Comparison of ENCODE assay signal across 19 mouse cellular contexts in genomic region chr7:16101081-16101480, GRCm38 (mm10). TPM values are rescaled to one million over a fixed set of nuclear protein-coding genes. Genes with fewer than 3 reads are reported as not detected.
DNase-seq lines count a peak whose midpoint lies in the region; ATAC-seq and TF ChIP-seq lines count a peak whose summit lies in the region.
"Had no signal": no experiment of that assay in that cellular context is flagged by ENCODE, and none has a peak within 500 bp of the region (broad histone marks: within the 10 kb centered on the region; RNA-seq: fewer than 3 reads in every experiment).

No protein-coding gene starts in this region.

- ATAC-seq in heart, embryonic 13.5 days (ENCODE audit: extremely low read depth, insufficient number of reproducible peaks, low FRiP score, low TSS enrichment) = no peak
- no peak for ATAC-seq in limb, embryonic 13.5 days (ENCODE audit: low FRiP score, low read depth)
- ATAC-seq in liver, embryonic 12.5 days = no peak
- ATAC-seq in forebrain, embryonic 14.5 days = no peak
- ATAC-seq: forebrain, embryonic 13.5 days had no signal

- H3K4me3 ChIP-seq in heart, embryonic 13.5 days = 0 out of 2 replicates have a peak overlapping the region, but pooled peaks have one; percentile 96
- no peak overlapping the region for H3K4me3 ChIP-seq in limb, embryonic 13.5 days
- H3K4me3 ChIP-seq in limb, embryonic 10.5 days = no peak overlapping the region
- 0 out of 2 replicates have a peak overlapping the region, but pooled peaks have one; percentile 2 for H3K4me3 ChIP-seq in E14TG2a.4 (replicated peaks; ENCODE audit: low read length)
- H3K4me3 ChIP-seq in liver, embryonic 12.5 days = peak overlapping the region; percentile 95
- no peak overlapping the region for H3K4me3 ChIP-seq in forebrain, embryonic 14.5 days (ENCODE audit: low read depth, low read length)
- H3K4me3 ChIP-seq: forebrain, embryonic 13.5 days; heart, adult 2 months; neural tube, embryonic 12.5 days had no signal

- H3K4me1 ChIP-seq in heart, embryonic 13.5 days = peaks cover 43% of the 10 kb centered on the region
- peaks cover 22% of the 10 kb centered on the region for H3K4me1 ChIP-seq in limb, embryonic 13.5 days
- H3K4me1 ChIP-seq in limb, embryonic 10.5 days = peaks cover 26% of the 10 kb centered on the region
- H3K4me1 ChIP-seq in E14TG2a.4 (replicated peaks; ENCODE audit: low read depth, low read length) = peaks cover 78% of the 10 kb centered on the region
- peaks cover 53% of the 10 kb centered on the region for H3K4me1 ChIP-seq in liver, embryonic 12.5 days
- peaks cover 8% of the 10 kb centered on the region for H3K4me1 ChIP-seq in forebrain, embryonic 14.5 days (ENCODE audit: control insufficient read depth, insufficient read depth, low read length)

- H3K27ac ChIP-seq in heart, embryonic 13.5 days (replicated peaks) = no peak overlapping the region
- H3K27ac ChIP-seq in limb, embryonic 13.5 days = no peak overlapping the region
- H3K27ac ChIP-seq in limb, embryonic 10.5 days = no peak overlapping the region
- peak overlapping the region; percentile 96; the same call in 1 of the 2 replicates for H3K27ac ChIP-seq in liver, embryonic 12.5 days
- no peak overlapping the region for H3K27ac ChIP-seq in forebrain, embryonic 14.5 days (ENCODE audit: low read depth, low read length)
- H3K27ac ChIP-seq: forebrain, embryonic 13.5 days; heart, adult 2 months; neural tube, embryonic 12.5 days had no signal

- no peak for DNase-seq in heart, postnatal 14 days
- no peak for DNase-seq in limb, embryonic 10.5 days (ENCODE audit: low spot score)
- DNase-seq in forebrain, embryonic 14.5 days (ENCODE audit: low spot score) = no peak
- DNase-seq in lung, postnatal 10 days = no peak
- DNase-seq: adrenal gland, postnatal 36 days; heart, adult 2 months; heart, postnatal 36 days; layer of hippocampus, postnatal 36 days; left cerebral cortex, postnatal 4 days; lung, embryonic 14.5 days; right cerebral cortex, postnatal 4 days had no signal

- peaks cover 6% of the 10 kb centered on the region; the same call in 1 of the 2 replicates for H3K27me3 ChIP-seq in heart, embryonic 13.5 days (replicated peaks)
- no peaks in the 10 kb centered on the region for H3K27me3 ChIP-seq in limb, embryonic 13.5 days
- H3K27me3 ChIP-seq in limb, embryonic 10.5 days (ENCODE audit: low read depth, poor library complexity, severe bottlenecking) = no peaks in the 10 kb centered on the region
- no peaks in the 10 kb centered on the region for H3K27me3 ChIP-seq in E14TG2a.4 (ENCODE audit: insufficient read depth, low read length)
- no peaks in the 10 kb centered on the region for H3K27me3 ChIP-seq in liver, embryonic 12.5 days (replicated peaks)
- H3K27me3 ChIP-seq in forebrain, embryonic 14.5 days (replicated peaks; ENCODE audit: control insufficient read depth, insufficient read depth, low read length) = no peaks in the 10 kb centered on the region
- H3K27me3 ChIP-seq: forebrain, embryonic 13.5 days; neural tube, embryonic 12.5 days had no signal

- H3K9me3 ChIP-seq in heart, embryonic 13.5 days = no peaks in the 10 kb centered on the region
- no peaks in the 10 kb centered on the region for H3K9me3 ChIP-seq in limb, embryonic 13.5 days
- no peaks in the 10 kb centered on the region for H3K9me3 ChIP-seq in limb, embryonic 10.5 days (replicated peaks)
- no peaks in the 10 kb centered on the region for H3K9me3 ChIP-seq in E14TG2a.4 (ENCODE audit: low read length)
- no peaks in the 10 kb centered on the region for H3K9me3 ChIP-seq in liver, embryonic 12.5 days (replicated peaks)
- no peaks in the 10 kb centered on the region for H3K9me3 ChIP-seq in forebrain, embryonic 14.5 days (replicated peaks; ENCODE audit: control insufficient read depth, low read length)
- H3K9me3 ChIP-seq: forebrain, embryonic 13.5 days; G1E; neural tube, embryonic 12.5 days had no signal

- no peak for TF ChIP-seq CTCF in E14TG2a.4 (conservative IDR thresholded peaks at IDR 0.05; ENCODE audit: low read length)

- H3K4me2 ChIP-seq in heart, embryonic 13.5 days = peak overlapping the region; percentile 90
- no peak overlapping the region for H3K4me2 ChIP-seq in limb, embryonic 13.5 days (replicated peaks)
- H3K4me2 ChIP-seq in liver, embryonic 12.5 days = peak overlapping the region; percentile 95
- H3K4me2 ChIP-seq in forebrain, embryonic 14.5 days (ENCODE audit: low read length) = no peak overlapping the region

- intact Hi-C loops in heart, postnatal 14 days (cut with DNase I) = no loop called here

- 66% methylated on average over 7 of the region's 7 CpGs for WGBS in heart, embryonic 13.5 days
- WGBS in limb, embryonic 13.5 days = 73% methylated on average over 7 of the region's 7 CpGs
- WGBS in limb, embryonic 10.5 days = 82% methylated on average over 7 of the region's 7 CpGs
- WGBS in liver, embryonic 12.5 days (ENCODE audit: insufficient replicate concordance) = 88% methylated on average over 7 of the region's 7 CpGs
- 82% methylated on average over 7 of the region's 7 CpGs for WGBS in forebrain, embryonic 14.5 days

- H3K36me3 ChIP-seq in heart, embryonic 13.5 days = peaks cover 45% of the 10 kb centered on the region
- peaks cover 43% of the 10 kb centered on the region for H3K36me3 ChIP-seq in limb, embryonic 13.5 days
- H3K36me3 ChIP-seq in limb, embryonic 10.5 days = peaks cover 58% of the 10 kb centered on the region
- H3K36me3 ChIP-seq in E14TG2a.4 (ENCODE audit: insufficient read depth, low read length) = peaks cover 60% of the 10 kb centered on the region
- peaks cover 56% of the 10 kb centered on the region for H3K36me3 ChIP-seq in liver, embryonic 12.5 days
- H3K36me3 ChIP-seq in forebrain, embryonic 14.5 days (ENCODE audit: control insufficient read depth, insufficient read depth, low read length) = peaks cover 14% of the 10 kb centered on the region; the same call in 1 of the 2 replicates

- no peak overlapping the region for H3K9ac ChIP-seq in heart, embryonic 13.5 days
- 0 out of 2 replicates have a peak overlapping the region, but pooled peaks have one; percentile 39 for H3K9ac ChIP-seq in limb, embryonic 13.5 days
- H3K9ac ChIP-seq in liver, embryonic 12.5 days = peak overlapping the region; percentile 98
- no peak overlapping the region for H3K9ac ChIP-seq in forebrain, embryonic 14.5 days (ENCODE audit: low read length)
- H3K9ac ChIP-seq: forebrain, embryonic 13.5 days; neural tube, embryonic 12.5 days had no signal

RNA-seq across cellular contexts. Expression of gene Napa, which starts 2.8 kb away (rescaled TPM):
- 150 and 157 TPM in 2 replicates for polyA plus RNA-seq in heart, embryonic 13.5 days (2015; fragmentation: Nextera tagmentation; extraction: Ambion mirVana)
- 10 to 100 TPM; 86.1 to 99.9 TPM for total RNA-seq in heart, postnatal 14 days (2021)
- 232 and 245 TPM in 2 replicates for polyA plus RNA-seq in limb, embryonic 13.5 days (2015; fragmentation: Nextera tagmentation; extraction: Ambion mirVana)
- polyA plus RNA-seq in limb, embryonic 10.5 days (2016; fragmentation: Nextera tagmentation; extraction: Ambion mirVana) = 197 and 216 TPM in 2 replicates
- polyA plus RNA-seq in liver, embryonic 12.5 days (2016; fragmentation: Nextera tagmentation; extraction: Ambion mirVana) = 163 and 165 TPM in 2 replicates
- polyA plus RNA-seq in forebrain, embryonic 14.5 days (2014; fragmentation: Nextera tagmentation; extraction: Ambion mirVana) = 156 and 164 TPM in 2 replicates

RNA-seq across cellular contexts. Expression of gene Kptn, which starts 18.6 kb away (rescaled TPM):
- 31.8 and 35.0 TPM in 2 replicates for polyA plus RNA-seq in heart, embryonic 13.5 days (2015; fragmentation: Nextera tagmentation; extraction: Ambion mirVana)
- total RNA-seq in heart, postnatal 14 days (2021) = 10 to 100 TPM; 24.9 to 28.0 TPM
- polyA plus RNA-seq in limb, embryonic 13.5 days (2015; fragmentation: Nextera tagmentation; extraction: Ambion mirVana) = 38.7 and 40.5 TPM in 2 replicates
- 26.9 and 27.0 TPM in 2 replicates for polyA plus RNA-seq in limb, embryonic 10.5 days (2016; fragmentation: Nextera tagmentation; extraction: Ambion mirVana)
- polyA plus RNA-seq in liver, embryonic 12.5 days (2016; fragmentation: Nextera tagmentation; extraction: Ambion mirVana) = 13.4 and 15.0 TPM in 2 replicates
- 34.5 and 37.0 TPM in 2 replicates for polyA plus RNA-seq in forebrain, embryonic 14.5 days (2014; fragmentation: Nextera tagmentation; extraction: Ambion mirVana)

RNA-seq across cellular contexts. Expression of gene Slc8a2, which starts 28.5 kb away (rescaled TPM):
- polyA plus RNA-seq in heart, embryonic 13.5 days (2015; fragmentation: Nextera tagmentation; extraction: Ambion mirVana) = 0.05 and 0.20 TPM in 2 replicates
- total RNA-seq in heart, postnatal 14 days (2021) = under 1 TPM; 0.63 to 0.84 TPM
- 0.14 and 0.28 TPM in 2 replicates for polyA plus RNA-seq in limb, embryonic 13.5 days (2015; fragmentation: Nextera tagmentation; extraction: Ambion mirVana)
- polyA plus RNA-seq in limb, embryonic 10.5 days (2016; fragmentation: Nextera tagmentation; extraction: Ambion mirVana) = 0.05 and 0.09 TPM in 2 replicates
- polyA plus RNA-seq in liver, embryonic 12.5 days (2016; fragmentation: Nextera tagmentation; extraction: Ambion mirVana) = not detected in 2 replicates
- polyA plus RNA-seq in forebrain, embryonic 14.5 days (2014; fragmentation: Nextera tagmentation; extraction: Ambion mirVana) = 0.85 and 0.94 TPM in 2 replicates

RNA-seq across cellular contexts. Expression of gene Zfp541, which starts 39.5 kb away (rescaled TPM):
- 0.05 TPM in 1 of 2 replicates, not detected in the other for polyA plus RNA-seq in heart, embryonic 13.5 days (2015; fragmentation: Nextera tagmentation; extraction: Ambion mirVana)
- total RNA-seq in heart, postnatal 14 days (2021) = not detected
- polyA plus RNA-seq in limb, embryonic 13.5 days (2015; fragmentation: Nextera tagmentation; extraction: Ambion mirVana) = 0.04 and 0.08 TPM in 2 replicates
- 0.05 TPM in 1 of 2 replicates, not detected in the other for polyA plus RNA-seq in limb, embryonic 10.5 days (2016; fragmentation: Nextera tagmentation; extraction: Ambion mirVana)
- polyA plus RNA-seq in liver, embryonic 12.5 days (2016; fragmentation: Nextera tagmentation; extraction: Ambion mirVana) = not detected in 2 replicates
- polyA plus RNA-seq in forebrain, embryonic 14.5 days (2014; fragmentation: Nextera tagmentation; extraction: Ambion mirVana) = 0.16 TPM in 1 of 2 replicates, not detected in the other
- total RNA-seq: G1E; heart, adult 2 months; heart, postnatal 36 days had no signal
- polyA plus RNA-seq: forebrain, embryonic 13.5 days; G1E; large intestine, adult 2 months; lung, embryonic 14.5 days had no signal

RNA-seq across cellular contexts. Expression of gene Bicra, which starts 53.4 kb away (rescaled TPM):
- 4.6 and 5.0 TPM in 2 replicates for polyA plus RNA-seq in heart, embryonic 13.5 days (2015; fragmentation: Nextera tagmentation; extraction: Ambion mirVana)
- total RNA-seq in heart, postnatal 14 days (2021) = 1 to 10 TPM; 9.1 to 9.7 TPM
- 8.6 and 8.7 TPM in 2 replicates for polyA plus RNA-seq in limb, embryonic 13.5 days (2015; fragmentation: Nextera tagmentation; extraction: Ambion mirVana)
- 10.6 and 10.8 TPM in 2 replicates for polyA plus RNA-seq in limb, embryonic 10.5 days (2016; fragmentation: Nextera tagmentation; extraction: Ambion mirVana)
- 2.9 and 3.3 TPM in 2 replicates for polyA plus RNA-seq in liver, embryonic 12.5 days (2016; fragmentation: Nextera tagmentation; extraction: Ambion mirVana)
- 4.3 and 6.0 TPM in 2 replicates for polyA plus RNA-seq in forebrain, embryonic 14.5 days (2014; fragmentation: Nextera tagmentation; extraction: Ambion mirVana)

Comparison
In these comparisons a context has a peak if more than half of its experiments do, and no peak if none do; other contexts are left out.
1. H3K4me2 ChIP-seq: peak in heart, embryonic 13.5 days (single experiment) and liver, embryonic 12.5 days (single experiment); none in limb, embryonic 13.5 days (single experiment) and forebrain, embryonic 14.5 days (single experiment).
2. H3K4me3 ChIP-seq: peak in heart, embryonic 13.5 days (single experiment), E14TG2a.4 (single experiment) and liver, embryonic 12.5 days (single experiment); none in limb, embryonic 13.5 days (single experiment), limb, embryonic 10.5 days (single experiment) and forebrain, embryonic 14.5 days (single experiment).
3. H3K9ac ChIP-seq: peak in limb, embryonic 13.5 days (single experiment) and liver, embryonic 12.5 days (single experiment); none in heart, embryonic 13.5 days (single experiment) and forebrain, embryonic 14.5 days (single experiment).